In genomic region chr9:57261516-57261912, GRCm38 (mm10) we compare ENCODE assay signal across 8 mouse cellular contexts. TPM values are rescaled to one million over a fixed set of nuclear protein-coding genes. Genes with fewer than 3 reads are reported as not detected.
A peak's percentile ranks its signal among the peaks of the same experiment; 100 is the strongest.
DNase-seq lines count a peak whose midpoint lies in the region; ATAC-seq and TF ChIP-seq lines count a peak whose summit lies in the region.

No protein-coding gene starts in this region.

- peak; percentile 47 for DNase-seq in embryo, embryonic 11 days
- DNase-seq in embryo, embryonic 10.5 days (ENCODE audit: low spot score) = no peak
- peak; percentile 64 to 71 for DNase-seq in heart, adult 9 months (ENCODE audit: low spot score in 2 of 2)
- peak; percentile 63 for DNase-seq in kidney, adult 2 months
- DNase-seq in naive thymus-derived CD4-positive, alpha-beta T cell, adult 2 months (ENCODE audit: low read depth) = peak; percentile 77

- peak overlapping the region; percentile 81; the same call in 1 of the 2 replicates for H3K27ac ChIP-seq in embryonic facial prominence, embryonic 13.5 days
- no peak overlapping the region for H3K27ac ChIP-seq in kidney, adult 2 months (ENCODE audit: insufficient read depth, low read depth, low read length)
- peak overlapping the region; percentile 86 for H3K27ac ChIP-seq in liver, embryonic 12.5 days
- H3K27ac ChIP-seq in stomach, embryonic 15.5 days = peak overlapping the region; percentile 90

- H3K4me1 ChIP-seq in embryonic facial prominence, embryonic 13.5 days = peaks cover 26% of the 10 kb centered on the region
- H3K4me1 ChIP-seq in kidney, adult 2 months (ENCODE audit: control insufficient read depth, insufficient read depth, low read length) = peaks cover 12% of the 10 kb centered on the region; the same call in 1 of the 2 replicates
- peaks cover 50% of the 10 kb centered on the region for H3K4me1 ChIP-seq in liver, embryonic 12.5 days
- peaks cover 34% of the 10 kb centered on the region; the same call in 1 of the 2 replicates for H3K4me1 ChIP-seq in stomach, embryonic 15.5 days

- peaks cover 25% of the 10 kb centered on the region for H3K36me3 ChIP-seq in embryonic facial prominence, embryonic 13.5 days
- H3K36me3 ChIP-seq in kidney, adult 2 months (ENCODE audit: control insufficient read depth, insufficient read depth, low read length) = no peaks in the 10 kb centered on the region
- peaks cover 28% of the 10 kb centered on the region for H3K36me3 ChIP-seq in liver, embryonic 12.5 days
- peaks cover 17% of the 10 kb centered on the region for H3K36me3 ChIP-seq in stomach, embryonic 15.5 days

- H3K4me2 ChIP-seq in embryonic facial prominence, embryonic 13.5 days = peak overlapping the region; percentile 96
- H3K4me2 ChIP-seq in liver, embryonic 12.5 days = peak overlapping the region; percentile 93
- peak overlapping the region; percentile 92 for H3K4me2 ChIP-seq in stomach, embryonic 15.5 days

- no peak for TF ChIP-seq POLR2A in kidney, adult 2 months (IDR thresholded peaks at IDR 0.05; ENCODE audit: low read depth, low read length)

- H3K9ac ChIP-seq in embryonic facial prominence, embryonic 13.5 days = peak overlapping the region; percentile 90
- peak overlapping the region; percentile 97 for H3K9ac ChIP-seq in liver, embryonic 12.5 days
- H3K9ac ChIP-seq in stomach, embryonic 15.5 days = peak overlapping the region; percentile 94

- no peak for ATAC-seq in embryonic facial prominence, embryonic 13.5 days (ENCODE audit: insufficient number of reproducible peaks, insufficient read depth, low FRiP score, low TSS enrichment, low read depth)
- 0 out of 2 replicates have a peak, but pooled peaks have one; percentile 22 for ATAC-seq in liver, embryonic 12.5 days
- ATAC-seq in stomach, embryonic 15.5 days (ENCODE audit: insufficient read depth, low FRiP score, low read depth) = no peak

- no peak for TF ChIP-seq CTCF in kidney, adult 2 months (conservative IDR thresholded peaks at IDR 0.05; ENCODE audit: insufficient read depth, insufficient read length, low read depth, low read length)

- under 1% methylated on average over 26 of the region's 26 CpGs for WGBS in embryonic facial prominence, embryonic 13.5 days
- 1% methylated on average over 26 of the region's 26 CpGs for WGBS in kidney, adult 2 months
- under 1% methylated on average over 26 of the region's 26 CpGs for WGBS in liver, embryonic 12.5 days (ENCODE audit: insufficient replicate concordance)
- WGBS in stomach, embryonic 15.5 days = under 1% methylated on average over 26 of the region's 26 CpGs

- no peaks in the 10 kb centered on the region for H3K9me3 ChIP-seq in embryonic facial prominence, embryonic 13.5 days
- no peaks in the 10 kb centered on the region for H3K9me3 ChIP-seq in liver, embryonic 12.5 days (replicated peaks)
- H3K9me3 ChIP-seq in stomach, embryonic 15.5 days = no peaks in the 10 kb centered on the region

- peak overlapping the region; percentile 85 for H3K4me3 ChIP-seq in embryonic facial prominence, embryonic 13.5 days
- peak overlapping the region; percentile 96 for H3K4me3 ChIP-seq in kidney, adult 2 months (ENCODE audit: insufficient read depth, low read depth, low read length)
- peak overlapping the region; percentile 92 for H3K4me3 ChIP-seq in liver, embryonic 12.5 days
- peak overlapping the region; percentile 78 for H3K4me3 ChIP-seq in stomach, embryonic 15.5 days (replicated peaks)

- H3K27me3 ChIP-seq in embryonic facial prominence, embryonic 13.5 days = no peaks in the 10 kb centered on the region
- H3K27me3 ChIP-seq in kidney, adult 2 months (replicated peaks; ENCODE audit: control insufficient read depth, insufficient read depth, low read length) = no peaks in the 10 kb centered on the region
- peaks cover 18% of the 10 kb centered on the region for H3K27me3 ChIP-seq in liver, embryonic 12.5 days (replicated peaks)
- no peaks in the 10 kb centered on the region for H3K27me3 ChIP-seq in stomach, embryonic 15.5 days (replicated peaks)

RNA-seq across cellular contexts. Expression of gene 1700017B05Rik, which starts 0.9 kb away (rescaled TPM):
- 18.1 and 18.8 TPM in 2 replicates for polyA plus RNA-seq in embryonic facial prominence, embryonic 13.5 days (2015; fragmentation: Nextera tagmentation; extraction: Ambion mirVana)
- 9.5 TPM in 2 replicates for polyA plus RNA-seq in kidney, adult 2 months (2012; rRNA removed)
- 22.2 and 23.4 TPM in 2 replicates for polyA plus RNA-seq in liver, embryonic 12.5 days (2016; fragmentation: Nextera tagmentation; extraction: Ambion mirVana)
- polyA plus RNA-seq in stomach, embryonic 15.5 days (2015; fragmentation: Nextera tagmentation; extraction: Ambion mirVana) = 23.8 and 26.6 TPM in 2 replicates

RNA-seq across cellular contexts. Expression of gene Trcg1, which starts 25.2 kb away (rescaled TPM):
- polyA plus RNA-seq in embryonic facial prominence, embryonic 13.5 days (2015; fragmentation: Nextera tagmentation; extraction: Ambion mirVana) = not detected in 2 replicates
- polyA plus RNA-seq in kidney, adult 2 months (2012; rRNA removed) = not detected in 2 replicates
- polyA plus RNA-seq in liver, embryonic 12.5 days (2016; fragmentation: Nextera tagmentation; extraction: Ambion mirVana) = not detected in 2 replicates
- polyA plus RNA-seq in stomach, embryonic 15.5 days (2015; fragmentation: Nextera tagmentation; extraction: Ambion mirVana) = 0.05 TPM in 1 of 2 replicates, not detected in the other
